Comparison of ENCODE assay signal across 10 mouse cellular contexts in genomic region chr6:128358999-128359398, GRCm38 (mm10). TPM values are rescaled to one million over a fixed set of nuclear protein-coding genes. Genes with fewer than 3 reads are reported as not detected.
A peak's percentile ranks its signal among the peaks of the same experiment; 100 is the strongest.
DNase-seq lines count a peak whose midpoint lies in the region; ATAC-seq lines count a peak whose summit lies in the region.
"Had no signal": no experiment of that assay in that cellular context is flagged by ENCODE, and none has a peak within 500 bp of the region (broad histone marks: within the 10 kb centered on the region; RNA-seq: fewer than 3 reads in every experiment).

No protein-coding gene starts in this region.

- no peak overlapping the region for H3K9ac ChIP-seq in embryonic facial prominence, embryonic 14.5 days (ENCODE audit: low read depth, low read length)
- H3K9ac ChIP-seq: heart, embryonic 13.5 days had no signal

- no peaks in the 10 kb centered on the region for H3K9me3 ChIP-seq in embryonic facial prominence, embryonic 14.5 days (ENCODE audit: control insufficient read depth, low read length)
- H3K9me3 ChIP-seq: heart, embryonic 13.5 days; neural tube, embryonic 13.5 days had no signal

- peaks cover 14% of the 10 kb centered on the region; the same call in 1 of the 2 replicates for H3K4me1 ChIP-seq in embryonic facial prominence, embryonic 14.5 days (ENCODE audit: control insufficient read depth, insufficient read depth, low read length)

- H3K27ac ChIP-seq in embryonic facial prominence, embryonic 14.5 days (replicated peaks; ENCODE audit: low read depth, low read length) = no peak overlapping the region
- H3K27ac ChIP-seq: heart, embryonic 13.5 days; neural tube, embryonic 13.5 days had no signal

- DNase-seq in 3134 (ENCODE audit: extremely low read depth, insufficient read length, low spot score) (peak; percentile 36), A20 (ENCODE audit: low read depth, low spot score) (peak; percentile 80)
- DNase-seq in adrenal gland, postnatal 36 days = peak; percentile 70 to 77
- peak; percentile 51 for DNase-seq in embryonic facial prominence, embryonic 14.5 days (ENCODE audit: low spot score)
- peak; percentile 78 for DNase-seq in kidney, postnatal 10 days
- DNase-seq in lung, adult 18-20 months = peak; percentile 44 to 66
- peak; percentile 76 to 84 for DNase-seq in right cerebral cortex, postnatal 10 days (ENCODE audit: low spot score in 2 of 2)
- DNase-seq in yolk sac, embryonic 10.5 days (ENCODE audit: low spot score) = no peak

- H3K4me3 ChIP-seq in embryonic facial prominence, embryonic 14.5 days (ENCODE audit: low read depth, low read length) = no peak overlapping the region
- H3K4me3 ChIP-seq: heart, embryonic 13.5 days; neural tube, embryonic 13.5 days had no signal

- no peak overlapping the region for H3K4me2 ChIP-seq in embryonic facial prominence, embryonic 14.5 days (ENCODE audit: low read depth, low read length)
- H3K4me2 ChIP-seq: heart, embryonic 13.5 days; neural tube, embryonic 13.5 days had no signal

- H3K27me3 ChIP-seq in embryonic facial prominence, embryonic 14.5 days (replicated peaks; ENCODE audit: control insufficient read depth, insufficient read depth, low read length) = no peaks in the 10 kb centered on the region
- H3K27me3 ChIP-seq: heart, embryonic 13.5 days; neural tube, embryonic 13.5 days had no signal

- WGBS in embryonic facial prominence, embryonic 14.5 days = 18% methylated on average over 2 of the region's 2 CpGs

- H3K36me3 ChIP-seq in embryonic facial prominence, embryonic 14.5 days (ENCODE audit: control insufficient read depth, insufficient read depth, low read length) = peaks cover 23% of the 10 kb centered on the region

- ATAC-seq in embryonic facial prominence, embryonic 14.5 days (ENCODE audit: low read depth) = no peak

RNA-seq across cellular contexts. Expression of gene Tulp3, which starts 3.3 kb away (rescaled TPM):
- total RNA-seq in adrenal gland, postnatal 36 days (2021) = 10 to 100 TPM; 35.0 to 44.2 TPM
- polyA plus RNA-seq in embryonic facial prominence, embryonic 14.5 days (2014; fragmentation: Nextera tagmentation; extraction: Ambion mirVana) = 20.7 and 21.9 TPM in 2 replicates

RNA-seq across cellular contexts. Expression of gene Rhno1, which starts 3.7 kb away (rescaled TPM):
- 10 to 100 TPM; 16.4 to 19.7 TPM for total RNA-seq in adrenal gland, postnatal 36 days (2021)
- 87.0 and 109 TPM in 2 replicates for polyA plus RNA-seq in embryonic facial prominence, embryonic 14.5 days (2014; fragmentation: Nextera tagmentation; extraction: Ambion mirVana)

RNA-seq across cellular contexts. Expression of gene Foxm1, which starts 3.8 kb away (rescaled TPM):
- 1 to 10 TPM; 4.8 to 5.3 TPM for total RNA-seq in adrenal gland, postnatal 36 days (2021)
- 26.3 and 29.3 TPM in 2 replicates for polyA plus RNA-seq in embryonic facial prominence, embryonic 14.5 days (2014; fragmentation: Nextera tagmentation; extraction: Ambion mirVana)

RNA-seq across cellular contexts. Expression of gene Tex52, which starts 16.3 kb away (rescaled TPM):
- total RNA-seq in adrenal gland, postnatal 36 days (2021) = not detected
- 1.1 and 1.7 TPM in 2 replicates for polyA plus RNA-seq in embryonic facial prominence, embryonic 14.5 days (2014; fragmentation: Nextera tagmentation; extraction: Ambion mirVana)

RNA-seq across cellular contexts. Expression of gene Gm44596, which starts 16.3 kb away (rescaled TPM):
- not detected for total RNA-seq in adrenal gland, postnatal 36 days (2021)
- not detected in 2 replicates for polyA plus RNA-seq in embryonic facial prominence, embryonic 14.5 days (2014; fragmentation: Nextera tagmentation; extraction: Ambion mirVana)
- polyA plus RNA-seq: heart, embryonic 13.5 days; neural tube, embryonic 13.5 days had no signal
